Mouse (Mus musculus) CH12.LX (cell line): ENCODE measurements around the gene Loxl3. TPM values are rescaled to one million over a fixed set of nuclear protein-coding genes. Genes with fewer than 3 reads are reported as not detected.

ENCODE experiments used
- DNase-seq: peaks from one replicate; pipeline ENCODE4 v3.0.0-alpha.2; 2013; ENCODE audit errors: extremely low read depth
- H3K27ac ChIP-seq: 2 replicates; pipeline ENCODE4 v1.5.1; 2012; ENCODE audit warnings: low read depth, mild to moderate bottlenecking, control low read depth, moderate library complexity; ENCODE audit not compliant: insufficient read depth
- H3K27me3 ChIP-seq: replicated peaks from 2 replicates; pipeline ENCODE3; 2012; ENCODE audit warnings: inconsistent platforms
- H3K36me3 ChIP-seq, 2 experiments: replicated peaks in 1 of 2; 2 replicates each; pipeline versions ENCODE3 to v1.6.1; 2012; ENCODE audit warnings: inconsistent platforms in 1 of 2, low read length in 1 of 2, mild to moderate bottlenecking in 1 of 2, mixed read lengths in 1 of 2, moderate library complexity in 1 of 2; ENCODE audit not compliant: control insufficient read depth in 1 of 2, insufficient read depth in 1 of 2
- H3K4me1 ChIP-seq, 2 experiments: 2 replicates each; pipeline ENCODE4 v1.6.1; 2012; ENCODE audit warnings: inconsistent platforms in 1 of 2, moderate library complexity in 1 of 2; ENCODE audit not compliant: insufficient read depth in 2 of 2, control insufficient read depth in 1 of 2
- H3K4me2 ChIP-seq: 2 replicates; pipeline ENCODE4 v1.6.1; 2012; ENCODE audit warnings: low read depth, mild to moderate bottlenecking, control low read depth; ENCODE audit not compliant: poor library complexity, insufficient read depth, severe bottlenecking
- H3K4me3 ChIP-seq, 3 experiments: fragments of 150-350 bp in 1 of 3; sonication (generic) in 1 of 3; replicated peaks in 1 of 3; 2 replicates each; pipeline versions ENCODE3 to v1.5.1; 2011 to 2012; ENCODE audit warnings: low read depth in 2 of 3, low read length in 2 of 3, mild to moderate bottlenecking in 2 of 3, moderate library complexity in 2 of 3, control low read depth in 1 of 3, improper control_type of control experiment in 1 of 3, inconsistent platforms in 1 of 3, mixed read lengths in 1 of 3; ENCODE audit not compliant: poor library complexity in 1 of 3
- H3K79me2 ChIP-seq: replicated peaks from 2 replicates; pipeline ENCODE4 v1.6.1; 2012; ENCODE audit warnings: mild to moderate bottlenecking, moderate library complexity; ENCODE audit not compliant: control insufficient read depth, poor library complexity, insufficient read depth, severe bottlenecking; ENCODE audit errors: extremely low read depth
- H3K9ac ChIP-seq: 2 replicates; pipeline ENCODE4 v1.6.1; 2012; ENCODE audit warnings: low read depth, mild to moderate bottlenecking, control low read depth, moderate library complexity; ENCODE audit not compliant: insufficient read depth
- H3K9me3 ChIP-seq: replicated peaks from 2 replicates; pipeline ENCODE3; 2012; ENCODE audit warnings: low read length, inconsistent platforms, mixed read lengths
- BHLHE40 ChIP-seq: IDR thresholded peaks from 2 replicates; pipeline ENCODE4 v1.6.1; 2011; ENCODE audit warnings: mild to moderate bottlenecking, low read depth, low read length, improper control_type of control experiment
- E2F4 ChIP-seq: IDR thresholded peaks from 2 replicates; pipeline ENCODE4 v1.6.1; 2011; ENCODE audit warnings: low read depth, low read length, improper control_type of control experiment; ENCODE audit not compliant: insufficient replicate concordance
- EP300 ChIP-seq: IDR thresholded peaks from 2 replicates; pipeline ENCODE4 v1.6.1; 2011; ENCODE audit warnings: low read length, improper control_type of control experiment
- ETS1 ChIP-seq: conservative IDR thresholded peaks from 2 replicates; pipeline ENCODE4 v1.6.1; 2012; ENCODE audit warnings: low read depth, mild to moderate bottlenecking, inconsistent platforms, low read length, improper control_type of control experiment, moderate library complexity
- GABPA ChIP-seq: IDR thresholded peaks from 2 replicates; pipeline ENCODE4 v1.6.1; 2012; ENCODE audit warnings: low read depth, low read length, improper control_type of control experiment, inconsistent platforms; ENCODE audit not compliant: insufficient replicate concordance
- IRF4 ChIP-seq: IDR thresholded peaks from 2 replicates; pipeline ENCODE4 v1.6.1; 2014; ENCODE audit warnings: low read depth, mild to moderate bottlenecking, inconsistent platforms, low read length, improper control_type of control experiment
- JUN ChIP-seq: IDR thresholded peaks from 2 replicates; pipeline ENCODE4 v1.6.1; 2011; ENCODE audit warnings: low read depth, mild to moderate bottlenecking, low read length, improper control_type of control experiment, moderate library complexity; ENCODE audit not compliant: insufficient read depth
- KAT2A ChIP-seq: IDR thresholded peaks from 2 replicates; pipeline ENCODE4 v1.6.1; 2012; ENCODE audit warnings: low read length, improper control_type of control experiment, inconsistent platforms; ENCODE audit not compliant: insufficient replicate concordance
- MAFK ChIP-seq: IDR thresholded peaks from 2 replicates; pipeline ENCODE4 v1.6.1; 2011; ENCODE audit warnings: low read length, improper control_type of control experiment; ENCODE audit not compliant: insufficient replicate concordance
- MAX ChIP-seq: IDR thresholded peaks from 2 replicates; pipeline ENCODE4 v1.6.1; 2011; ENCODE audit warnings: low read length, improper control_type of control experiment
- MEF2A ChIP-seq: IDR thresholded peaks from 2 replicates; pipeline ENCODE4 v1.6.1; 2014; ENCODE audit warnings: low read depth, mild to moderate bottlenecking, inconsistent platforms, low read length, improper control_type of control experiment, borderline replicate concordance
- NELFE ChIP-seq: IDR thresholded peaks from 2 replicates; pipeline ENCODE4 v1.6.1; 2011; ENCODE audit warnings: low read depth, low read length, improper control_type of control experiment
- POLR2A ChIP-seq: IDR thresholded peaks from 2 replicates; pipeline ENCODE4 v1.6.1; 2011; ENCODE audit warnings: low read depth, mild to moderate bottlenecking, improper control_type of control experiment, low read length
- RCOR1 ChIP-seq: conservative IDR thresholded peaks from 2 replicates; pipeline ENCODE4 v1.6.1; 2012; ENCODE audit warnings: low read depth, mild to moderate bottlenecking, inconsistent platforms, low read length, improper control_type of control experiment
- SIN3A ChIP-seq: IDR thresholded peaks from 2 replicates; pipeline ENCODE4 v1.6.1; 2012; ENCODE audit warnings: low read length, improper control_type of control experiment, inconsistent platforms
- TBP ChIP-seq: conservative IDR thresholded peaks from 2 replicates; pipeline ENCODE4 v1.6.1; 2011; ENCODE audit warnings: low read depth, low read length, improper control_type of control experiment
- USF2 ChIP-seq: conservative IDR thresholded peaks from 2 replicates; pipeline ENCODE4 v1.6.1; 2011; ENCODE audit warnings: low read depth, low read length, improper control_type of control experiment
- ZC3H11A ChIP-seq: IDR thresholded peaks from 2 replicates; pipeline ENCODE4 v1.6.1; 2012; ENCODE audit warnings: low read depth, mild to moderate bottlenecking, inconsistent platforms, low read length, improper control_type of control experiment
- ZNF384 ChIP-seq: IDR thresholded peaks from 2 replicates; pipeline ENCODE4 v1.6.1; 2012; ENCODE audit warnings: low read depth, low read length, improper control_type of control experiment, inconsistent platforms
- dilution Hi-C: fragments of 300-500 bp; cut with MboI; formaldehyde crosslinking; loops from 2 replicates; pipeline ENCODE4 v1.14.3; 2020; ENCODE audit warnings: low sequenced_read_pairs; ENCODE audit not compliant: extremely low pct_unique_long_range_greater_than_20kb, extremely low pct_ligation_motif_present
- in situ Hi-C: fragments of 300-500 bp; cut with MboI; formaldehyde crosslinking; loops from 3 replicates; pipeline ENCODE4 v1.14.3; 2019; ENCODE audit warnings: low sequenced_read_pairs, low pct_ligation_motif_present, low pct_unique_long_range_greater_than_20kb, mixed read lengths
- polyA plus RNA-seq: library from polyadenylated mRNA; unstranded; fragments of >175 nt; gene quantifications from 2 replicates; pipeline ENCODE4 v1.2.1, GENCODE M21; 2012; ENCODE audit warnings: low read depth; ENCODE audit not compliant: insufficient read length
- total RNA-seq, 2 experiments: library from RNA; depleted of rRNA; stranded (reverse); fragments of 300-350 nt in 1 of 2; fragments of >200 nt in 1 of 2; gene quantifications; 2 replicates each; pipeline ENCODE4 v1.2.3; 2012 to 2014

The Loxl3 gene
- total and polyA plus RNA-seq, 3 experiments, result 0.05 to 0.93 (median 0.74) TPM

- Histone ChIP-seq H3K9me3 (no peaks in the 10 kb centered on the region), H3K79me2 (no peaks in the 10 kb centered on the region; the same call in 1 of the 2 replicates), H3K4me3 (no peak overlapping the region), H3K27me3 (no peaks in the 10 kb centered on the region), H3K9ac (no peak overlapping the region), H3K4me1 (peaks cover 17 to 57% of the 10 kb centered on the region in 2 experiments), H3K27ac (no peak overlapping the region), H3K36me3 (peaks cover 0 to 2% of the 10 kb centered on the region in 2 experiments), H3K4me2 (no peak overlapping the region)
- in situ Hi-C loops (loop anchor here (5.0 kb wide), 1 partner anchor 36 kb away; no protein-coding TSS in a partner anchor), dilution Hi-C loops (no loop called here)
- TF ChIP-seq E2F4 (no peak), MAFK (no peak), ZC3H11A (no peak), IRF4 (no peak; the same call in 1 of the 2 replicates), GABPA (no peak), ETS1 (no peak)
- DNase-seq, result no peak
Measured at GRCm38 (mm10) chr6:83006114-83006513, 27.9 kb upstream of the Loxl3 start.

- H3K79me2 ChIP-seq, result no peaks in the 10 kb centered on the region; the same call in 1 of the 2 replicates
- H3K4me1 ChIP-seq, result peaks cover 12 to 68% of the 10 kb centered on the region in 2 experiments
- H3K9ac ChIP-seq, result no peak overlapping the region
- no peak overlapping the region for H3K4me3 ChIP-seq
- dilution Hi-C loops, result no loop called here
- no peak for DNase-seq
- no peak overlapping the region for H3K4me2 ChIP-seq
- H3K9me3 ChIP-seq, result no peaks in the 10 kb centered on the region
- no peaks in the 10 kb centered on the region for H3K27me3 ChIP-seq
- H3K36me3 ChIP-seq, result no peaks in the 10 kb centered on the region
- in situ Hi-C loops, result loop anchor here (5.0 kb wide), 1 partner anchor 34 kb away; no protein-coding TSS in a partner anchor
- no peak overlapping the region for H3K27ac ChIP-seq
- TF ChIP-seq TBP (no peak), MAX (no peak), NELFE (no peak), BHLHE40 (no peak)
Measured at GRCm38 (mm10) chr6:83008659-83009058, 25.3 kb upstream of the Loxl3 start.

DNA sequence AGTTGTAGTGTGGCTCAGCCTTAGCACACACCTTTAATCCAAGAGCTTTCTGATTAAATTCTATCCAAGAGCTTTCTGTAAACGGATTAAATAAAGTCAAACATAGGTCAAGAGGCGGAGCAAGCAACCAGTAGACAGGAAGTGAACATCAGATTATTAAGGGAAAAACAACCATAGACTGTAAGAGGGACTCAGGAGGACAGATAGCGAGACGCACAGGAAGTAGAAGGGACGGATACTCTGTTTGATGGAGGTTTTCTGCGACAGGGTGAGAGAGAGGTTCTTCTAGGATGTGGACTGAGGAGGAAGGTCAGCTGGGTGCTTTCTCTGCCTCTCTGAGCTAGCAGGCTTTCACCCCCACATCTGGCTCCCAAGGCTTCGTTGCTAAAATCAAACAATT, 24.0 kb upstream of the Loxl3 start:
- in situ Hi-C loops, result no loop called here
- Histone ChIP-seq H3K4me3 (no peak overlapping the region), H3K4me1 (peaks cover 11 to 78% of the 10 kb centered on the region in 2 experiments), H3K27ac (no peak overlapping the region), H3K9ac (no peak overlapping the region)
- dilution Hi-C loops, result no loop called here
- TF ChIP-seq RCOR1, result no peak
- TF ChIP-seq MEF2A, result no peak
- TF ChIP-seq ZNF384, result no peak
- TF ChIP-seq SIN3A, result no peak
- no peak for TF ChIP-seq IRF4
- no peak for TF ChIP-seq KAT2A
- no peak for TF ChIP-seq BHLHE40
- no peak for TF ChIP-seq JUN
- no peak for TF ChIP-seq POLR2A
- no peak for TF ChIP-seq USF2
- no peak for TF ChIP-seq EP300
- TF ChIP-seq, all 38 proteins: peak for 0
- DNase-seq, result no peak
- H3K4me2 ChIP-seq, result no peak overlapping the region
- no peaks in the 10 kb centered on the region for H3K79me2 ChIP-seq
- no peaks in the 10 kb centered on the region for H3K9me3 ChIP-seq
- no peaks in the 10 kb centered on the region for H3K36me3 ChIP-seq
- no peaks in the 10 kb centered on the region for H3K27me3 ChIP-seq
